Mouse (Mus musculus) monocyte, adult 2 months (primary cell): ENCODE results near the gene Ripor1.
"Not testable (repeated sequence)": the region's sequence is repeated elsewhere in the genome, so short reads cannot be mapped to it uniquely, and the experiment has no call there.

Experiments used
- DNase-seq, 2 experiments: peaks; one replicate each; pipeline ENCODE4 v3.0.0; 2022; ENCODE audit warnings: low spot score in 2 of 2, low read depth in 1 of 2

The Ripor1 gene

GRCm38 (mm10) chr8:105604804-105605381, at the start of gene Ripor1:
Gene Ripor1, plus strand, starts transcription at chr8:105605255.
- DNase-seq: peak in 1 of 2 experiments; percentile 33

GRCm38 (mm10) chr8:105562863-105563262, 42.2 kb upstream of the Ripor1 start:
- DNase-seq: no peak

- no peak for DNase-seq
Observed at GRCm38 (mm10) chr8:105563871-105564270, 41.2 kb upstream of the Ripor1 start.

GRCm38 (mm10) chr8:105564573-105565229, 40.4 kb upstream of the Ripor1 start:
- peak in 1 of 2 experiments; percentile 25 for DNase-seq

GRCm38 (mm10) chr8:105565401-105565881, 39.6 kb upstream of the Ripor1 start:
- DNase-seq: peak in 1 of 2 experiments; percentile 19

- DNase-seq: peak; percentile 98 to 99
Observed at GRCm38 (mm10) chr8:105565952-105566702, 38.9 kb upstream of the Ripor1 start, which contains the start of gene Atp6v0d1. Gene Atp6v0d1, minus strand, starts transcription at chr8:105566047.

GRCm38 (mm10) chr8:105566703-105567595, 38.1 kb upstream of the Ripor1 start:
- no peak for DNase-seq

- DNase-seq: no peak
Observed at GRCm38 (mm10) chr8:105571810-105572209, 33.2 kb upstream of the Ripor1 start.

GRCm38 (mm10) chr8:105573427-105573826, 31.6 kb upstream of the Ripor1 start:
- DNase-seq: no peak

- no peak for DNase-seq
Observed at GRCm38 (mm10) chr8:105574741-105575140, 30.3 kb upstream of the Ripor1 start.

GRCm38 (mm10) chr8:105575538-105575937, 29.5 kb upstream of the Ripor1 start:
- no peak for DNase-seq

- no peak for DNase-seq
Observed at GRCm38 (mm10) chr8:105579719-105580118, 25.3 kb upstream of the Ripor1 start.

- DNase-seq: no peak
Observed at GRCm38 (mm10) chr8:105592431-105592830, 12.6 kb upstream of the Ripor1 start.

- no peak for DNase-seq
Observed at GRCm38 (mm10) chr8:105593859-105594258, 11.2 kb upstream of the Ripor1 start.

GRCm38 (mm10) chr8:105594451-105595242, 10.4 kb upstream of the Ripor1 start:
- DNase-seq: no peak

- DNase-seq: peak in 1 of 2 experiments; percentile 56
Observed at GRCm38 (mm10) chr8:105596362-105597034, 8.6 kb upstream of the Ripor1 start.

- no peak for DNase-seq
Observed at GRCm38 (mm10) chr8:105598777-105599176, 6.3 kb upstream of the Ripor1 start.

- no peak for DNase-seq
Observed at GRCm38 (mm10) chr8:105601301-105601700, 3.8 kb upstream of the Ripor1 start.

- not testable (repeated sequence) for DNase-seq
Observed at GRCm38 (mm10) chr8:105602540-105602939, 2.5 kb upstream of the Ripor1 start.
